Comparison of ENCODE assay signal across 11 mouse cellular contexts in the genomic region with DNA sequence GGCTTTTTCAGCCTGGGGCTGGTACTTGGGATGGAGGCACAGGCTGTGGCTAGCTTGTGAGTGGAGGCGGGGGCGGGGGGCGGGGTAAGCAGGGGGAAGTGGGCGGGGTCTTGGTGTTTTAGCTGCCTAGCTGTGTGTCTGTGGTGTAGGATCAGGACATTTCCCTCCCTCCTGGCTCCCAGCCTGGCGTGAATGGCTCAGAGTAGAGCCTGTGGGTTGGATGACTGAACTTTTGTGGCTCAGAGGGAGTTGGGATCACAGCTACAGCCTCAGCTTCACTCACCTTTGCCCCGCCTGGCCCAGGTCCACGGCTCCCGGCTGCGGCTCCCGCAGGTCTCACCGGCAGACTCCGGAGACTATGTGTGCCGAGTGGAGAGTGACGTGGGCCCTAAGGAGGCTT. TPM values are rescaled to one million over a fixed set of nuclear protein-coding genes. Genes with fewer than 3 reads are reported as not detected.
DNase-seq lines count a peak whose midpoint lies in the region; ATAC-seq lines count a peak whose summit lies in the region.
"Had no signal": no experiment of that assay in that cellular context is flagged by ENCODE, and none has a peak within 500 bp of the region (broad histone marks: within the 10 kb centered on the region; RNA-seq: fewer than 3 reads in every experiment).

No protein-coding gene starts in this region.

- ATAC-seq in embryonic facial prominence, embryonic 14.5 days (ENCODE audit: low read depth) = no peak
- ATAC-seq in kidney, embryonic 15.5 days (replicated peaks; ENCODE audit: low FRiP score) = 0 out of 2 replicates have a peak, but pooled peaks have one; percentile 35
- ATAC-seq in hindbrain, embryonic 16.5 days = no peak
- ATAC-seq: midbrain, embryonic 15.5 days had no signal

- H3K9me3 ChIP-seq in embryonic facial prominence, embryonic 14.5 days (ENCODE audit: control insufficient read depth, low read length) = no peaks in the 10 kb centered on the region
- no peaks in the 10 kb centered on the region for H3K9me3 ChIP-seq in embryonic facial prominence, embryonic 10.5 days
- no peaks in the 10 kb centered on the region for H3K9me3 ChIP-seq in kidney, embryonic 15.5 days (replicated peaks)
- no peaks in the 10 kb centered on the region for H3K9me3 ChIP-seq in hindbrain, embryonic 16.5 days (ENCODE audit: control insufficient read depth, low read length)
- H3K9me3 ChIP-seq: lung, embryonic 15.5 days; midbrain, embryonic 15.5 days had no signal

- H3K4me3 ChIP-seq in embryonic facial prominence, embryonic 14.5 days (ENCODE audit: low read depth, low read length) = no peak overlapping the region
- H3K4me3 ChIP-seq in embryonic facial prominence, embryonic 10.5 days = no peak overlapping the region
- no peak overlapping the region for H3K4me3 ChIP-seq in kidney, embryonic 15.5 days (replicated peaks)
- no peak overlapping the region for H3K4me3 ChIP-seq in hindbrain, embryonic 16.5 days (ENCODE audit: low read length)
- H3K4me3 ChIP-seq: lung, embryonic 15.5 days; midbrain, embryonic 15.5 days had no signal

- DNase-seq in embryonic facial prominence, embryonic 14.5 days (ENCODE audit: low spot score) = peak; percentile 49
- no peak for DNase-seq in embryonic facial prominence, embryonic 10.5 days (ENCODE audit: low spot score)
- DNase-seq in 3134 (ENCODE audit: extremely low read depth, insufficient read length, low spot score) = peak; percentile 75
- DNase-seq in ZHBTc4 (ENCODE audit: low read depth, low spot score) = peak; percentile 69
- no peak for DNase-seq in retina, postnatal 1 day
- DNase-seq in layer of hippocampus, adult 9-11 months = no peak
- DNase-seq: cerebellum, postnatal 14 days had no signal

- H3K9ac ChIP-seq in embryonic facial prominence, embryonic 14.5 days (ENCODE audit: low read depth, low read length) = no peak overlapping the region
- H3K9ac ChIP-seq in kidney, embryonic 15.5 days = no peak overlapping the region
- no peak overlapping the region for H3K9ac ChIP-seq in hindbrain, embryonic 16.5 days (ENCODE audit: low read depth, low read length)
- H3K9ac ChIP-seq: lung, embryonic 15.5 days; midbrain, embryonic 15.5 days had no signal

- H3K4me1 ChIP-seq in embryonic facial prominence, embryonic 14.5 days (ENCODE audit: control insufficient read depth, insufficient read depth, low read length) = no peaks in the 10 kb centered on the region
- H3K4me1 ChIP-seq in embryonic facial prominence, embryonic 10.5 days = no peaks in the 10 kb centered on the region
- H3K4me1 ChIP-seq in kidney, embryonic 15.5 days = peaks cover 3% of the 10 kb centered on the region; the same call in 1 of the 2 replicates
- H3K4me1 ChIP-seq in hindbrain, embryonic 16.5 days (ENCODE audit: control insufficient read depth, insufficient read depth, low read depth, low read length) = no peaks in the 10 kb centered on the region
- H3K4me1 ChIP-seq: lung, embryonic 15.5 days; midbrain, embryonic 15.5 days had no signal

- no peaks in the 10 kb centered on the region for H3K27me3 ChIP-seq in embryonic facial prominence, embryonic 14.5 days (replicated peaks; ENCODE audit: control insufficient read depth, insufficient read depth, low read length)
- H3K27me3 ChIP-seq in embryonic facial prominence, embryonic 10.5 days (replicated peaks; ENCODE audit: low read depth, poor library complexity, severe bottlenecking) = no peaks in the 10 kb centered on the region
- H3K27me3 ChIP-seq in kidney, embryonic 15.5 days = no peaks in the 10 kb centered on the region
- no peaks in the 10 kb centered on the region for H3K27me3 ChIP-seq in hindbrain, embryonic 16.5 days (replicated peaks; ENCODE audit: control insufficient read depth, insufficient read depth, low read length)
- H3K27me3 ChIP-seq: lung, embryonic 15.5 days; midbrain, embryonic 15.5 days had no signal

- H3K36me3 ChIP-seq in embryonic facial prominence, embryonic 14.5 days (ENCODE audit: control insufficient read depth, insufficient read depth, low read length) = peaks cover 98% of the 10 kb centered on the region
- peaks cover 96% of the 10 kb centered on the region for H3K36me3 ChIP-seq in embryonic facial prominence, embryonic 10.5 days (replicated peaks)
- H3K36me3 ChIP-seq in kidney, embryonic 15.5 days = peaks cover 98% of the 10 kb centered on the region
- H3K36me3 ChIP-seq in hindbrain, embryonic 16.5 days (ENCODE audit: control insufficient read depth, insufficient read depth, low read length) = no peaks in the 10 kb centered on the region
- H3K36me3 ChIP-seq: midbrain, embryonic 15.5 days had no signal

- H3K4me2 ChIP-seq in embryonic facial prominence, embryonic 14.5 days (ENCODE audit: low read depth, low read length) = no peak overlapping the region
- no peak overlapping the region for H3K4me2 ChIP-seq in kidney, embryonic 15.5 days
- H3K4me2 ChIP-seq in hindbrain, embryonic 16.5 days (ENCODE audit: low read length) = no peak overlapping the region
- H3K4me2 ChIP-seq: lung, embryonic 15.5 days; midbrain, embryonic 15.5 days had no signal

- 76% methylated on average over 11 of the region's 14 CpGs for WGBS in embryonic facial prominence, embryonic 14.5 days
- WGBS in embryonic facial prominence, embryonic 10.5 days = 70% methylated on average over 14 of the region's 14 CpGs
- 73% methylated on average over 14 of the region's 14 CpGs for WGBS in kidney, embryonic 15.5 days
- 62% methylated on average over 14 of the region's 14 CpGs for WGBS in hindbrain, embryonic 16.5 days

- no peak overlapping the region for H3K27ac ChIP-seq in embryonic facial prominence, embryonic 14.5 days (replicated peaks; ENCODE audit: low read depth, low read length)
- no peak overlapping the region for H3K27ac ChIP-seq in embryonic facial prominence, embryonic 10.5 days (replicated peaks)
- no peak overlapping the region for H3K27ac ChIP-seq in kidney, embryonic 15.5 days
- H3K27ac ChIP-seq in hindbrain, embryonic 16.5 days (ENCODE audit: low read depth, low read length) = no peak overlapping the region
- H3K27ac ChIP-seq: lung, embryonic 15.5 days; midbrain, embryonic 15.5 days had no signal

RNA-seq across cellular contexts. Expression of a gene that starts 34.0 kb away (rescaled TPM):
- polyA plus RNA-seq in embryonic facial prominence, embryonic 14.5 days (2014; fragmentation: Nextera tagmentation; extraction: Ambion mirVana) = 0.47 TPM in 1 of 2 replicates, not detected in the other
- 0.55 TPM in 1 of 2 replicates, not detected in the other for polyA plus RNA-seq in embryonic facial prominence, embryonic 10.5 days (2016; fragmentation: Nextera tagmentation; extraction: Ambion mirVana)
- not detected in 2 replicates for polyA plus RNA-seq in kidney, embryonic 15.5 days (2015; fragmentation: Nextera tagmentation; extraction: Ambion mirVana)
- polyA plus RNA-seq in hindbrain, embryonic 16.5 days (2015; fragmentation: Nextera tagmentation; extraction: Ambion mirVana) = 0.57 and 0.99 TPM in 2 replicates
- polyA plus RNA-seq: midbrain, embryonic 15.5 days had no signal

RNA-seq across cellular contexts. Expression of a gene that starts 53.2 kb away (rescaled TPM):
- 59.8 and 61.2 TPM in 2 replicates for polyA plus RNA-seq in embryonic facial prominence, embryonic 14.5 days (2014; fragmentation: Nextera tagmentation; extraction: Ambion mirVana)
- 79.1 and 81.7 TPM in 2 replicates for polyA plus RNA-seq in embryonic facial prominence, embryonic 10.5 days (2016; fragmentation: Nextera tagmentation; extraction: Ambion mirVana)
- polyA plus RNA-seq in kidney, embryonic 15.5 days (2015; fragmentation: Nextera tagmentation; extraction: Ambion mirVana) = 64.8 and 72.9 TPM in 2 replicates
- 55.7 and 60.7 TPM in 2 replicates for polyA plus RNA-seq in hindbrain, embryonic 16.5 days (2015; fragmentation: Nextera tagmentation; extraction: Ambion mirVana)

Comparison
In these comparisons a context has a peak if more than half of its experiments do, and no peak if none do; other contexts are left out.
1. DNase-seq: peak in embryonic facial prominence, embryonic 14.5 days (single experiment), 3134 (single experiment) and ZHBTc4 (single experiment); none in embryonic facial prominence, embryonic 10.5 days (single experiment), retina, postnatal 1 day (single experiment) and layer of hippocampus, adult 9-11 months (single experiment).